Mouse (Mus musculus) midbrain, embryonic 11.5 days (tissue): ENCODE measurements at regions not wholly inside any gene's neighbourhood (a gene's known extent, or its start where the extent isn't known, plus 50 kb on each side); places are given as distances from the start of the nearest gene placed in this dataset.

Experiments used
- ATAC-seq: fragments of 200-750 bp; cut with Nextera tagmentation; 2 replicates; pipeline ENCODE4 v1.8.0; 2017; ENCODE audit warnings: moderate TSS enrichment, moderate library complexity; ENCODE audit not compliant: low FRiP score
- DNase-seq: peaks from one replicate; pipeline ENCODE4 v3.0.0; 2015; ENCODE audit warnings: low spot score; ENCODE audit errors: missing footprints
- H3K27ac ChIP-seq: fragments of 300-500 bp; sonication (generic); 2 replicates; pipeline ENCODE4 v1.5.1; 2014; ENCODE audit warnings: low read depth, low read length
- H3K27me3 ChIP-seq: fragments of 300-500 bp; sonication (generic); 2 replicates; pipeline ENCODE4 v1.6.1; 2014; ENCODE audit warnings: mild to moderate bottlenecking, low read length, moderate library complexity, mixed read lengths; ENCODE audit not compliant: control insufficient read depth, insufficient read depth
- H3K36me3 ChIP-seq: fragments of 300-500 bp; sonication (generic); 2 replicates; pipeline ENCODE4 v1.6.1; 2014; ENCODE audit warnings: mild to moderate bottlenecking, low read length, moderate library complexity, mixed read lengths; ENCODE audit not compliant: control insufficient read depth, insufficient read depth
- H3K4me1 ChIP-seq: fragments of 300-500 bp; sonication (generic); 2 replicates; pipeline ENCODE4 v1.6.1; 2014; ENCODE audit warnings: low read length; ENCODE audit not compliant: control insufficient read depth, insufficient read depth
- H3K4me2 ChIP-seq: fragments of 300-500 bp; sonication (generic); 2 replicates; pipeline ENCODE4 v1.6.1; 2014; ENCODE audit warnings: mild to moderate bottlenecking, moderate library complexity
- H3K4me3 ChIP-seq: fragments of 300-500 bp; sonication (generic); 2 replicates; pipeline ENCODE4 v1.5.1; 2014; ENCODE audit warnings: low read depth, low read length
- H3K9ac ChIP-seq: fragments of 300-500 bp; sonication (generic); 2 replicates; pipeline ENCODE4 v1.6.1; 2014; ENCODE audit warnings: low read length
- H3K9me3 ChIP-seq: fragments of 300-500 bp; sonication (generic); 2 replicates; pipeline ENCODE4 v1.6.1; 2016; ENCODE audit warnings: low read length; ENCODE audit not compliant: control insufficient read depth
- WGBS: fragments of 180-500 bp; shearing (Covaris S2); extraction: QIAGEN DNeasy Blood & Tissue Kit; methylation state at CpG from one replicate; pipeline ENCODE4 v1.1.7; 2014; 5-methylcytosine and 5-hydroxymethylcytosine counted together

GRCm38 (mm10) chr17:92016373-92016772 is 923.5 kb upstream of the Nrxn1 start:
- no peak overlapping the region for H3K27ac ChIP-seq
- H3K9ac ChIP-seq: no peak overlapping the region
- WGBS: 96% methylated on average over 2 of the region's 2 CpGs
- H3K4me2 ChIP-seq: no peak overlapping the region
- H3K27me3 ChIP-seq: no peaks in the 10 kb centered on the region
- no peaks in the 10 kb centered on the region for H3K9me3 ChIP-seq
- H3K4me3 ChIP-seq: no peak overlapping the region
- ATAC-seq (peak; percentile 58; the same call in 1 of the 2 replicates), DNase-seq (no peak)
- H3K4me1 ChIP-seq: no peaks in the 10 kb centered on the region
- no peaks in the 10 kb centered on the region for H3K36me3 ChIP-seq

- Histone ChIP-seq H3K4me2 (no peak overlapping the region), H3K36me3 (no peaks in the 10 kb centered on the region)
- 83% methylated on average over 3 of the region's 3 CpGs for WGBS
Measured at GRCm38 (mm10) chr17:92015591-92016151, 922.8 kb upstream of the Nrxn1 start.

DNA sequence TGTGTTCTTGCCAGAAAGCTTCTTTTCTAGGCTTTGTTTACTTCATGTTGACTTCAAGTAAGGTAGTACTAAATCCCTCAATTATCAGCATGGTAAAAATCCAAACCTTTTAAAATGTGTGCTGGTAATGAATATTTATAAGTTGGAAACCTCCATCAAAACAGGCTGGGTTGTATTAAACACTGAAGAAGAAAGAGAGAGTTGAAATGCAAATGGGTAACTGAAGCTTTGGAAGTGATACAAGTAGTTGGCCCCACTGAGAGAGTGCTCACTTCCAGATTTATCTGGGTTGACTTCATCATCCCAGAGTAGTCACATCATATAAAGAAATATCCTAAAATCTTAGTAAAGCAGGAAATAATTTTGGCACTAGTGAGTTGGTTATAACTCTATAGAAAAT is 902.7 kb upstream of the Nrxn1 start:
- H3K4me3 ChIP-seq: no peak overlapping the region
- H3K36me3 ChIP-seq: no peaks in the 10 kb centered on the region
- no peaks in the 10 kb centered on the region for H3K4me1 ChIP-seq
- no peaks in the 10 kb centered on the region for H3K27me3 ChIP-seq
- ATAC-seq (no peak), DNase-seq (no peak)
- H3K9ac ChIP-seq: no peak overlapping the region
- no peaks in the 10 kb centered on the region for H3K9me3 ChIP-seq
- H3K4me2 ChIP-seq: no peak overlapping the region
- H3K27ac ChIP-seq: no peak overlapping the region

More at GRCm38 (mm10) chr17:92015591-92016151, 922.8 kb upstream of the Nrxn1 start:
- no peaks in the 10 kb centered on the region for H3K27me3 ChIP-seq
- no peaks in the 10 kb centered on the region for H3K4me1 ChIP-seq
- no peak overlapping the region for H3K27ac ChIP-seq
- H3K4me3 ChIP-seq: no peak overlapping the region
- no peak for ATAC-seq
- DNase-seq: no peak
- H3K9me3 ChIP-seq: no peaks in the 10 kb centered on the region
- no peak overlapping the region for H3K9ac ChIP-seq

- DNase-seq (no peak), ATAC-seq (no peak)
- H3K4me2 ChIP-seq: no peak overlapping the region
- no peak overlapping the region for H3K4me3 ChIP-seq
- no peak overlapping the region for H3K27ac ChIP-seq
- no peaks in the 10 kb centered on the region for H3K4me1 ChIP-seq
- H3K36me3 ChIP-seq: no peaks in the 10 kb centered on the region
- no peak overlapping the region for H3K9ac ChIP-seq
- H3K27me3 ChIP-seq: no peaks in the 10 kb centered on the region
- no peaks in the 10 kb centered on the region for H3K9me3 ChIP-seq
- WGBS: 83% methylated on average over 1 of the region's 1 CpGs
Measured at GRCm38 (mm10) chr17:91995095-91995494, 902.2 kb upstream of the Nrxn1 start.

DNA sequence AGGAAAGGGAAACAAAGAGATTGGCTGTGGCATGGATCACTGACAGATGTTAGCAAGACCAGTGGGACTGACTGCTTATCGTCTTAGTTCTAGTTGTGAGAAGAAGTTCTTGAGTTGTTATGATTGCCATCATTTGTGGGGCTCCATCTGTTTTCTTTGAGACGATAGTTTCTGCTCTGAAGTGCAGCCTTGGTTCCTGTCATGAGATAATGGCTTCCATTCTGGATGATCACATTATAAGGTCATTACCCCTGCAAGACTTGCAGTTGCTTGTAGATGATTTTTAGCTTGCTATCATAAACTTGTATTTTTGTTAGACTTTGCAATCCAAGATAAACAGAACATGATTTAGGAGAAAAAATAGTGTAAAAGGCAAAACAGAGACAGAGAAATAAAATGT is 881.6 kb upstream of the Nrxn1 start:
- WGBS: 86% methylated on average over 2 of the region's 2 CpGs
- Histone ChIP-seq H3K4me2 (no peak overlapping the region), H3K27me3 (no peaks in the 10 kb centered on the region), H3K36me3 (no peaks in the 10 kb centered on the region), H3K9me3 (no peaks in the 10 kb centered on the region), H3K9ac (no peak overlapping the region), H3K4me1 (no peaks in the 10 kb centered on the region), H3K4me3 (no peak overlapping the region), H3K27ac (no peak overlapping the region)
- ATAC-seq (no peak), DNase-seq (no peak)
